Mouse (Mus musculus): ENCODE measurements around the gene Mical2.

Gene Mical2

GRCm38 (mm10) chr7:112225615-112226262 lies at the start of gene Mical2:
Gene Mical2 (plus strand): TSS chr7:112225856.
- DNase-seq (ENCODE audit: low spot score in 2 of 2): peak; percentile 68 to 84

- DNase-seq (ENCODE audit: low spot score in 2 of 2): no peak
Measured at GRCm38 (mm10) chr7:112176627-112177026, 49.0 kb upstream of the Mical2 start.

GRCm38 (mm10) chr7:112180235-112180705 lies 45.4 kb upstream of the Mical2 start:
- peak; percentile 74 to 76 for DNase-seq (ENCODE audit: low spot score in 2 of 2)

GRCm38 (mm10) chr7:112183258-112183841 lies 42.3 kb upstream of the Mical2 start:
- DNase-seq (ENCODE audit: low spot score in 2 of 2): peak; percentile 92 to 96

- DNase-seq (ENCODE audit: low spot score in 2 of 2): no peak
Measured at GRCm38 (mm10) chr7:112184519-112185225, 41.0 kb upstream of the Mical2 start.

- no peak for DNase-seq (ENCODE audit: low spot score in 2 of 2)
Measured at GRCm38 (mm10) chr7:112185226-112185745, 40.4 kb upstream of the Mical2 start.

- DNase-seq (ENCODE audit: low spot score in 2 of 2): no peak
Measured at GRCm38 (mm10) chr7:112186871-112187270, 38.8 kb upstream of the Mical2 start.

- no peak for DNase-seq (ENCODE audit: low spot score in 2 of 2)
Measured at GRCm38 (mm10) chr7:112187536-112188459, 37.9 kb upstream of the Mical2 start.

GRCm38 (mm10) chr7:112192237-112192636 lies 33.4 kb upstream of the Mical2 start:
- DNase-seq (ENCODE audit: low spot score in 2 of 2): no peak

GRCm38 (mm10) chr7:112192778-112193177 lies 32.9 kb upstream of the Mical2 start:
- no peak for DNase-seq (ENCODE audit: low spot score in 2 of 2)

- no peak for DNase-seq (ENCODE audit: low spot score in 2 of 2)
Measured at GRCm38 (mm10) chr7:112194286-112194685, 31.4 kb upstream of the Mical2 start.

- no peak for DNase-seq (ENCODE audit: low spot score in 2 of 2)
Measured at GRCm38 (mm10) chr7:112197461-112197860, 28.2 kb upstream of the Mical2 start.

- DNase-seq (ENCODE audit: low spot score in 2 of 2): no peak
Measured at GRCm38 (mm10) chr7:112199343-112199742, 26.3 kb upstream of the Mical2 start.

GRCm38 (mm10) chr7:112200761-112201160 lies 24.9 kb upstream of the Mical2 start:
- DNase-seq (ENCODE audit: low spot score in 2 of 2): no peak

GRCm38 (mm10) chr7:112202194-112202593 lies 23.5 kb upstream of the Mical2 start:
- DNase-seq (ENCODE audit: low spot score in 2 of 2): no peak

- DNase-seq (ENCODE audit: low spot score in 2 of 2): no peak
Measured at GRCm38 (mm10) chr7:112202843-112203242, 22.8 kb upstream of the Mical2 start.

- no peak for DNase-seq (ENCODE audit: low spot score in 2 of 2)
Measured at GRCm38 (mm10) chr7:112203937-112204336, 21.7 kb upstream of the Mical2 start.

GRCm38 (mm10) chr7:112204380-112204963 lies 21.2 kb upstream of the Mical2 start:
- no peak for DNase-seq (ENCODE audit: low spot score in 2 of 2)

- no peak for DNase-seq (ENCODE audit: low spot score in 2 of 2)
Measured at GRCm38 (mm10) chr7:112205513-112205912, 20.1 kb upstream of the Mical2 start.

- DNase-seq (ENCODE audit: low spot score in 2 of 2): no peak
Measured at GRCm38 (mm10) chr7:112207717-112208116, 17.9 kb upstream of the Mical2 start.

Data from frontal cortex, postnatal 25 days (tissue).